Mouse (Mus musculus) MEL (cell line): ENCODE data around the gene Clrn1. TPM values are rescaled to one million over a fixed set of nuclear protein-coding genes. Genes with fewer than 3 reads are reported as not detected.

Experiments
- DNase-seq: peaks from one replicate; pipeline ENCODE4 v3.0.0; 2011; ENCODE audit warnings: low read depth, low spot score
- H3K27ac ChIP-seq: 2 replicates; pipeline ENCODE4 v1.5.1; 2012; ENCODE audit warnings: low read depth, mild to moderate bottlenecking, control low read depth, low read length, moderate library complexity; ENCODE audit not compliant: control insufficient read depth
- H3K27me3 ChIP-seq, 2 experiments: fragments of 150-350 bp in 1 of 2; sonication (generic) in 1 of 2; 2 replicates each; pipeline ENCODE4 v1.6.1; 2012; ENCODE audit warnings: low read length in 2 of 2, mild to moderate bottlenecking in 2 of 2, improper control_type of control experiment in 1 of 2, moderate library complexity in 1 of 2; ENCODE audit not compliant: insufficient read depth in 2 of 2, control insufficient read depth in 1 of 2
- H3K36me3 ChIP-seq, 2 experiments: 2 replicates each; pipeline ENCODE4 v1.6.1; 2012 to 2014; ENCODE audit warnings: low read length in 2 of 2, improper control_type of control experiment in 1 of 2, inconsistent platforms in 1 of 2, mild to moderate bottlenecking in 1 of 2; ENCODE audit not compliant: insufficient read depth in 2 of 2, control insufficient read depth in 1 of 2
- H3K4me1 ChIP-seq, 2 experiments: fragments of 150-350 bp in 1 of 2; sonication (generic) in 1 of 2; 2 replicates each; pipeline ENCODE4 v1.6.1; 2012; ENCODE audit warnings: low read length in 2 of 2, improper control_type of control experiment in 1 of 2, mild to moderate bottlenecking in 1 of 2; ENCODE audit not compliant: insufficient read depth in 2 of 2, control insufficient read depth in 1 of 2
- H3K4me3 ChIP-seq, 2 experiments: fragments of 150-350 bp in 1 of 2; sonication (generic) in 1 of 2; 2 replicates each; pipeline ENCODE4 v1.5.1; 2012; ENCODE audit warnings: low read depth in 2 of 2, low read length in 2 of 2, mild to moderate bottlenecking in 2 of 2, moderate library complexity in 2 of 2, control low read depth in 1 of 2, improper control_type of control experiment in 1 of 2; ENCODE audit not compliant: control insufficient read depth in 1 of 2, insufficient read depth in 1 of 2
- H3K79me2 ChIP-seq: 2 replicates; pipeline ENCODE4 v1.6.1; 2012; ENCODE audit warnings: mild to moderate bottlenecking, low read length, moderate library complexity; ENCODE audit not compliant: control insufficient read depth, poor library complexity, insufficient read depth
- H3K9ac ChIP-seq: 2 replicates; pipeline ENCODE4 v1.6.1; 2012; ENCODE audit warnings: low read depth, mild to moderate bottlenecking, control low read depth, low read length, moderate library complexity; ENCODE audit not compliant: control insufficient read depth, poor library complexity, severe bottlenecking
- H3K9me3 ChIP-seq: fragments of 150-350 bp; sonication (generic); replicated peaks from 2 replicates; pipeline ENCODE4 v1.6.1; 2012; ENCODE audit warnings: mild to moderate bottlenecking, low read length, improper control_type of control experiment, moderate library complexity; ENCODE audit not compliant: insufficient read depth
- BHLHE40 ChIP-seq: IDR thresholded peaks from 2 replicates; pipeline ENCODE4 v1.6.1; 2012; ENCODE audit warnings: low read depth, mild to moderate bottlenecking, inconsistent platforms, low read length, improper control_type of control experiment, borderline replicate concordance
- CHD1 ChIP-seq: IDR thresholded peaks from 2 replicates; pipeline ENCODE4 v1.6.1; 2012; ENCODE audit warnings: low read depth, mild to moderate bottlenecking, inconsistent platforms, low read length, improper control_type of control experiment
- CHD2 ChIP-seq: IDR thresholded peaks from 2 replicates; pipeline ENCODE4 v1.6.1; 2011; ENCODE audit warnings: low read length, improper control_type of control experiment
- ETS1 ChIP-seq: IDR thresholded peaks from 2 replicates; pipeline ENCODE4 v1.6.1; 2012; ENCODE audit warnings: low read depth, mild to moderate bottlenecking, inconsistent platforms, low read length, improper control_type of control experiment, moderate library complexity
- JUND ChIP-seq: IDR thresholded peaks from 2 replicates; pipeline ENCODE4 v1.6.1; 2011; ENCODE audit warnings: low read depth, mild to moderate bottlenecking, improper control_type of control experiment, low read length
- KAT2A ChIP-seq: conservative IDR thresholded peaks from 2 replicates; pipeline ENCODE4 v1.6.1; 2012; ENCODE audit warnings: low read depth, low read length, improper control_type of control experiment, inconsistent platforms
- MAFK ChIP-seq: IDR thresholded peaks from 2 replicates; pipeline ENCODE4 v1.6.1; 2011; ENCODE audit warnings: low read depth, mild to moderate bottlenecking, low read length, improper control_type of control experiment, borderline replicate concordance
- MEF2A ChIP-seq: IDR thresholded peaks from 2 replicates; pipeline ENCODE4 v1.6.1; 2014; ENCODE audit warnings: low read depth, mild to moderate bottlenecking, inconsistent platforms, low read length, improper control_type of control experiment; ENCODE audit not compliant: poor library complexity, insufficient replicate concordance, severe bottlenecking; ENCODE audit errors: extremely low read depth
- MXI1 ChIP-seq: IDR thresholded peaks from 2 replicates; pipeline ENCODE4 v1.6.1; 2011; ENCODE audit warnings: mild to moderate bottlenecking, low read depth, low read length, improper control_type of control experiment
- MYB ChIP-seq: IDR thresholded peaks from 2 replicates; pipeline ENCODE4 v1.6.1; 2011; ENCODE audit warnings: mild to moderate bottlenecking, low read depth, low read length, improper control_type of control experiment
- NELFE ChIP-seq: IDR thresholded peaks from 2 replicates; pipeline ENCODE4 v1.6.1; 2011; ENCODE audit warnings: low read depth, low read length, improper control_type of control experiment
- POLR2A ChIP-seq, 2 experiments: IDR thresholded peaks; 2 replicates each; pipeline ENCODE4 v1.6.1; 2011 to 2012; ENCODE audit warnings: low read length in 2 of 2, mild to moderate bottlenecking in 2 of 2, control low read depth in 1 of 2, improper control_type of control experiment in 1 of 2, low read depth in 1 of 2, moderate library complexity in 1 of 2; ENCODE audit not compliant: control insufficient read depth in 1 of 2, insufficient read depth in 1 of 2, poor library complexity in 1 of 2
- POLR2AphosphoS2 ChIP-seq: IDR thresholded peaks from 2 replicates; pipeline ENCODE4 v1.6.1; 2011; ENCODE audit warnings: low read length, improper control_type of control experiment
- POLR2AphosphoS5 ChIP-seq: IDR thresholded peaks from 2 replicates; pipeline ENCODE4 v1.6.1; 2012; ENCODE audit warnings: low read depth, borderline replicate concordance, mild to moderate bottlenecking, inconsistent platforms, low read length, moderate library complexity, mixed read lengths
- RCOR1 ChIP-seq: IDR thresholded peaks from 2 replicates; pipeline ENCODE4 v1.6.1; 2012; ENCODE audit warnings: low read depth, mild to moderate bottlenecking, inconsistent platforms, low read length, improper control_type of control experiment
- TBP ChIP-seq: IDR thresholded peaks from 2 replicates; pipeline ENCODE4 v1.8.0; 2011; ENCODE audit warnings: low read depth, low read length, improper control_type of control experiment
- UBTF ChIP-seq: IDR thresholded peaks from 2 replicates; pipeline ENCODE4 v1.6.1; 2012; ENCODE audit warnings: low read depth, mild to moderate bottlenecking, inconsistent platforms, low read length, improper control_type of control experiment, moderate library complexity, borderline replicate concordance; ENCODE audit not compliant: insufficient read depth
- USF1 ChIP-seq: IDR thresholded peaks from 2 replicates; pipeline ENCODE4 v1.6.1; 2014; ENCODE audit warnings: low read depth, mild to moderate bottlenecking, inconsistent platforms, low read length, improper control_type of control experiment, moderate library complexity
- ZC3H11A ChIP-seq: IDR thresholded peaks from 2 replicates; pipeline ENCODE4 v1.6.1; 2012; ENCODE audit warnings: low read depth, mild to moderate bottlenecking, inconsistent platforms, low read length, improper control_type of control experiment
- ZNF384 ChIP-seq: IDR thresholded peaks from 2 replicates; pipeline ENCODE4 v1.6.1; 2012; ENCODE audit warnings: low read depth, mild to moderate bottlenecking, inconsistent platforms, low read length, improper control_type of control experiment
- polyA plus RNA-seq, 2 experiments: library from polyadenylated mRNA; stranded (reverse) in 1 of 2; unstranded in 1 of 2; fragments of >175 nt in 1 of 2; fragments of >200 nt in 1 of 2; gene quantifications; 2 replicates each; pipeline versions ENCODE4 v1.2.1 to v1.2.4; 2012; ENCODE audit warnings: low replicate concordance in 2 of 2, low read depth in 1 of 2; ENCODE audit not compliant: insufficient read length in 2 of 2, insufficient read depth in 1 of 2, missing spikeins in 1 of 2
- total RNA-seq: library from RNA; depleted of rRNA; stranded (reverse); fragments of 300-350 nt; gene quantifications from 2 replicates; pipeline ENCODE4 v1.2.3, GENCODE M21; 2012

The Clrn1 gene
- total and polyA plus RNA-seq, 3 experiments = not detected

DNA sequence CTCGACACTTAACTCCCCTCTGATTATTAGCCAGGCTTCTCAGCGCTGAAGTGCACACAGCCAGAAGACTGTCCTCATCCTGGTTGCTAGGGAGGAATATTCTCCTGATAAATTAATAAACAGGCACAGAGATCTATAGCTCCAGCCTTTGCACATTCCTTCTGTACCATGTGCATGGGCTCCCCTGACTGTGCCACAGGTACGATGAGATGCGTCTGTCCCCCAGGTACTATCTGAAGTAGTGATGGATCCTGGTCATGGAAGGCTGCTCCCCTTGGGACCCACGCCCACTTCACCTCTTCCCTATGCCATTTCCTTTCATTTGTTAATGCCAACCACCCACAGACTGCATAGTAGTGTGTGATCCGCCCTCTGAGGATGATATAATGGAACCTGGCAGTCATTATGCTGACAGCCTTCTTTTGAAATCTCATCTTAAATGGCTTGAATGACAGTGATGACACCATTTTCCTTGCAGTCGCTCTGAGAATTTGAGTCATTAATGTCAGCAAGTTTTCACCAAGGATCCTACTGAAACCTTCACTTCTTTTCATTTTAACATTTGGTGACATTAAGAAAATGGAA, 3.1 kb upstream of the Clrn1 start:
- Histone ChIP-seq H3K27me3 (peaks cover 0 to 1% of the 10 kb centered on the region in 2 experiments; a peak in 1 of 4 replicates), H3K9me3 (no peaks in the 10 kb centered on the region), H3K4me1 (no peaks in the 10 kb centered on the region), H3K9ac (no peak overlapping the region), H3K27ac (no peak overlapping the region), H3K4me3 (no peak overlapping the region), H3K36me3 (no peaks in the 10 kb centered on the region), H3K79me2 (no peaks in the 10 kb centered on the region)
- TF ChIP-seq ZNF384 = no peak
- TF ChIP-seq MXI1 = no peak
- no peak for TF ChIP-seq ZC3H11A
- no peak for TF ChIP-seq ETS1
- no peak for TF ChIP-seq USF1
- no peak for TF ChIP-seq BHLHE40
- no peak for TF ChIP-seq MEF2A
- TF ChIP-seq POLR2AphosphoS5 = no peak
- TF ChIP-seq TBP = no peak
- TF ChIP-seq MYB = no peak
- no peak for DNase-seq

DNA sequence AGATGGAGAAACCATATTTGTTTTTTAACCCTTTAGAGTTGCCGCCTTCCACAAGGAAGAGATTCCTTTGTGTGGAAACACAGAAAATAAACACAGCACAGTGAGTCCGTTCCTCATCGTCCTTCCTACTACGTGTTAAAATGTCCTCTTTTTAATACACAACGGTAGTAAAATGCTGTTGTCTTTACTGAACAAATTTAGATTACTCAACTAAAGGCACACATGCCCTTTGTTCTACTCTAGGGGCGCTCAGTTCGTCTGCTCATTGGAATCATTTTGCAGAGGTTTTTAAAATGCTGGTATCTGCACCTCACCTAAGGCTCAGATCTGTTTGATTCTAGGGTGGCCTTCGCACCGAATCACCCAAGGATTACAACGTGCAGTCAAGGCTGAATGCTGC, 2.6 kb upstream of the Clrn1 start:
- DNase-seq = no peak
- Histone ChIP-seq H3K27me3 (peaks cover 0 to 1% of the 10 kb centered on the region in 2 experiments; a peak in 1 of 4 replicates), H3K27ac (no peak overlapping the region), H3K79me2 (no peaks in the 10 kb centered on the region), H3K9me3 (no peaks in the 10 kb centered on the region), H3K4me1 (no peaks in the 10 kb centered on the region), H3K9ac (no peak overlapping the region), H3K4me3 (no peak overlapping the region), H3K36me3 (no peaks in the 10 kb centered on the region)
- no peak for TF ChIP-seq RCOR1
- no peak for TF ChIP-seq CHD1
- TF ChIP-seq POLR2AphosphoS2 = no peak
- TF ChIP-seq KAT2A = no peak
- no peak for TF ChIP-seq MEF2A
- no peak for TF ChIP-seq ETS1
- TF ChIP-seq MAFK = no peak
- no peak for TF ChIP-seq MYB
- TF ChIP-seq TBP = no peak
- TF ChIP-seq POLR2AphosphoS5 = no peak
- no peak for TF ChIP-seq POLR2A (IDR thresholded peaks at IDR 0.05; ENCODE audit: control insufficient read depth in 1 of 2, insufficient read depth in 1 of 2, low read depth in 1 of 2, low read length in 2 of 2, poor library complexity in 1 of 2)
- no peak for TF ChIP-seq JUND
- TF ChIP-seq NELFE = no peak
- no peak for TF ChIP-seq UBTF
- no peak for TF ChIP-seq BHLHE40
- no peak for TF ChIP-seq CHD2
